Mouse (Mus musculus) CD4-positive helper T cell, adult 2 months (primary cell): Measurements from ENCODE around the gene Vmn1r209.
"Not testable (repeated sequence)": the region's sequence is repeated elsewhere in the genome, so short reads cannot be mapped to it uniquely, and the experiment has no call there.

ENCODE experiments used
- DNase-seq: peaks from one replicate; pipeline ENCODE4 v3.0.0-alpha.2; 2012; ENCODE audit warnings: low read depth, missing footprints, low spot score

Gene Vmn1r209

GRCm38 (mm10) chr13:22809582-22809981 lies at the start of gene Vmn1r209:
Vmn1r209 (minus strand) TSS chr13:22809682.
- DNase-seq: not testable (repeated sequence)

GRCm38 (mm10) chr13:22857461-22857860 lies 48.0 kb upstream of the Vmn1r209 start, which contains the start of gene Vmn1r211:
Vmn1r211 (minus strand) TSS chr13:22857561.
- DNase-seq: no peak

GRCm38 (mm10) chr13:22854760-22855159 lies 45.3 kb upstream of the Vmn1r209 start:
- no peak for DNase-seq

GRCm38 (mm10) chr13:22846798-22847197 lies 37.3 kb upstream of the Vmn1r209 start:
- no peak for DNase-seq

- DNase-seq: not testable (repeated sequence)
Observed at GRCm38 (mm10) chr13:22844304-22844703, 34.8 kb upstream of the Vmn1r209 start.

- DNase-seq: no peak
Observed at GRCm38 (mm10) chr13:22831248-22831647, 21.8 kb upstream of the Vmn1r209 start, which contains the start of gene Vmn1r210. Vmn1r210 (minus strand) TSS chr13:22831348.

GRCm38 (mm10) chr13:22829395-22829794 lies 19.9 kb upstream of the Vmn1r209 start:
- not testable (repeated sequence) for DNase-seq

- not testable (repeated sequence) for DNase-seq
Observed at GRCm38 (mm10) chr13:22821601-22822000, 12.1 kb upstream of the Vmn1r209 start.

- not testable (repeated sequence) for DNase-seq
Observed at GRCm38 (mm10) chr13:22788096-22788495, 21.4 kb downstream of the Vmn1r209 start.

GRCm38 (mm10) chr13:22784159-22784558 lies 25.3 kb downstream of the Vmn1r209 start:
- DNase-seq: not testable (repeated sequence)

GRCm38 (mm10) chr13:22777300-22777699 lies 32.2 kb downstream of the Vmn1r209 start, which contains the start of gene Vmn1r208:
Vmn1r208 (minus strand) TSS chr13:22777400.
- DNase-seq: not testable (repeated sequence)

GRCm38 (mm10) chr13:22771592-22771991 lies 37.9 kb downstream of the Vmn1r209 start:
- DNase-seq: not testable (repeated sequence)
